Mouse (Mus musculus) embryonic facial prominence, embryonic 15.5 days (tissue): ENCODE data around the gene Klhl42. TPM values are rescaled to one million over a fixed set of nuclear protein-coding genes. Genes with fewer than 3 reads are reported as not detected.
A peak's percentile ranks its signal among the peaks of the same experiment; 100 is the strongest.

Experiments used
- ATAC-seq: fragments of 200-750 bp; cut with Nextera tagmentation; 2 replicates; pipeline ENCODE4 v1.8.0; 2017; ENCODE audit warnings: low read depth, moderate TSS enrichment; ENCODE audit not compliant: insufficient number of reproducible peaks, low FRiP score, low TSS enrichment
- H3K27ac ChIP-seq: fragments of 300-500 bp; sonication (generic); replicated peaks from 2 replicates; pipeline ENCODE4 v1.5.1; 2015; ENCODE audit warnings: mild to moderate bottlenecking, inconsistent platforms
- H3K27me3 ChIP-seq: fragments of 300-500 bp; sonication (generic); 2 replicates; pipeline ENCODE4 v1.6.1; 2015; ENCODE audit warnings: inconsistent platforms
- H3K36me3 ChIP-seq: fragments of 300-500 bp; sonication (generic); 2 replicates; pipeline ENCODE4 v1.6.1; 2015; ENCODE audit warnings: mild to moderate bottlenecking, inconsistent platforms
- H3K4me1 ChIP-seq: fragments of 300-500 bp; sonication (generic); 2 replicates; pipeline ENCODE4 v1.6.1; 2015; ENCODE audit warnings: inconsistent platforms
- H3K4me2 ChIP-seq: fragments of 300-500 bp; sonication (generic); replicated peaks from 2 replicates; pipeline ENCODE4 v1.6.1; 2015; ENCODE audit warnings: mild to moderate bottlenecking, inconsistent platforms
- H3K4me3 ChIP-seq: fragments of 300-500 bp; sonication (generic); replicated peaks from 2 replicates; pipeline ENCODE4 v1.5.1; 2015; ENCODE audit warnings: mild to moderate bottlenecking, inconsistent platforms
- H3K9ac ChIP-seq: fragments of 300-500 bp; sonication (generic); 2 replicates; pipeline ENCODE4 v1.6.1; 2015; ENCODE audit warnings: inconsistent platforms
- H3K9me3 ChIP-seq: fragments of 300-500 bp; sonication (generic); replicated peaks from 2 replicates; pipeline ENCODE4 v1.6.1; 2016; ENCODE audit warnings: inconsistent platforms
- WGBS: fragments of 180-500 bp; shearing (Covaris S2); methylation state at CpG from one replicate; pipeline ENCODE4 v1.1.7; 2015; 5-methylcytosine and 5-hydroxymethylcytosine counted together
- polyA plus RNA-seq: library from polyadenylated mRNA; unstranded; fragments of >200 nt; fragmentation: Nextera tagmentation; extraction: Ambion mirVana; gene quantifications from 2 replicates; pipeline ENCODE4 v1.2.1, GENCODE M21; 2015

Gene Klhl42
- polyA plus RNA-seq, 1 experiment from 2014 or later = 9.6 TPM

- Histone ChIP-seq H3K9ac (no peak overlapping the region), H3K4me3 (no peak overlapping the region), H3K9me3 (no peaks in the 10 kb centered on the region), H3K4me1 (peaks cover 9% of the 10 kb centered on the region; the same call in 1 of the 2 replicates), H3K27me3 (no peaks in the 10 kb centered on the region), H3K36me3 (peaks cover 39% of the 10 kb centered on the region), H3K4me2 (no peak overlapping the region), H3K27ac (no peak overlapping the region)
- WGBS = 70% methylated on average over 9 of the region's 9 CpGs
- peak; percentile 63 for ATAC-seq
These were observed 29.5 kb upstream of the Klhl42 start for GRCm38 (mm10) chr6:147061630-147062029.

DNA sequence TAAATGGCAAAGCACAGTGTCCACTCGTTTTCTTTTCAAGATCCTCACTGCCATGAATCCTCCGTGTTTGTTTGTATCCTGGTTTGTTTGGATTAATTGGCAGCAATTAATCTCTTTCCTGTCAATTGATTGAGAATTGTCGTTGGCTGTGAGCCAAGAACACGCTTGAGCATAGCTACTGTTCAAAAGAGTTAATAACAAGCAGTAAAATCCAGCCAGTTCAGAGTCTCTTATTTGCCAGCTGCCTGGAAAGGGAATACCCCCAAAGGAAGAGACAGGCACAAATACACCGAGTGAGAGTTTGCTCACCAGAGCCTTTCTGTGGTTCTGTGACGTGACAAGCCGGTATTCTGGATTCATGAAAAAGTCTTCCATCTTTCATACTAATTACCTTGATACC is 29.1 kb upstream of the Klhl42 start:
- peak overlapping the region; percentile 58; the same call in 1 of the 2 replicates for H3K27ac ChIP-seq
- no peak overlapping the region for H3K9ac ChIP-seq
- 58% methylated on average over 7 of the region's 7 CpGs for WGBS
- H3K4me2 ChIP-seq = no peak overlapping the region
- H3K4me3 ChIP-seq = no peak overlapping the region
- H3K36me3 ChIP-seq = peaks cover 43% of the 10 kb centered on the region
- H3K27me3 ChIP-seq = no peaks in the 10 kb centered on the region
- ATAC-seq = no peak
- H3K4me1 ChIP-seq = peaks cover 9% of the 10 kb centered on the region; the same call in 1 of the 2 replicates
- no peaks in the 10 kb centered on the region for H3K9me3 ChIP-seq

DNA sequence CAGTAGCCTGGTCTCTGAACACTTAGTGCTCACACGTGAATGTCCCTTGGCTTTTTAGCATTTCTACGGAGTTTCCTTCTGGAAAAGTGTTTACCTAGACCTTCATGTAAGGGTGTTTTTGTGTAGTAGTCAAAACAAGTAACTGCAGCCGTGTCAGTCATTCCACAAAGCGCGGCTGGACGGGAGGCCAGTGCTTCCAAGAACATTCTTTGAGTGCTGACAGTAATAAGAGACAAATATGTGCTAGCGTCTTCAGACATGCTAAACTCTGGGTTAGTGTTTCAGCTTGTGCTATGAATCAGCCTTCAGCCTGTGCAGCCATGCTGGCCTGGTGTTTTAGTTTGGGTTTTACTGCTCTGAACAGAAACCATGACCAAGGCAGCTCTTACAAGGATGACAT is 28.5 kb upstream of the Klhl42 start:
- ATAC-seq = no peak
- H3K9ac ChIP-seq = no peak overlapping the region
- H3K27ac ChIP-seq = peak overlapping the region; percentile 58; the same call in 1 of the 2 replicates
- peaks cover 9% of the 10 kb centered on the region; the same call in 1 of the 2 replicates for H3K4me1 ChIP-seq
- no peak overlapping the region for H3K4me2 ChIP-seq
- H3K27me3 ChIP-seq = no peaks in the 10 kb centered on the region
- no peak overlapping the region for H3K4me3 ChIP-seq
- no peaks in the 10 kb centered on the region for H3K9me3 ChIP-seq
- WGBS = 61% methylated on average over 7 of the region's 7 CpGs
- peaks cover 46% of the 10 kb centered on the region for H3K36me3 ChIP-seq

DNA sequence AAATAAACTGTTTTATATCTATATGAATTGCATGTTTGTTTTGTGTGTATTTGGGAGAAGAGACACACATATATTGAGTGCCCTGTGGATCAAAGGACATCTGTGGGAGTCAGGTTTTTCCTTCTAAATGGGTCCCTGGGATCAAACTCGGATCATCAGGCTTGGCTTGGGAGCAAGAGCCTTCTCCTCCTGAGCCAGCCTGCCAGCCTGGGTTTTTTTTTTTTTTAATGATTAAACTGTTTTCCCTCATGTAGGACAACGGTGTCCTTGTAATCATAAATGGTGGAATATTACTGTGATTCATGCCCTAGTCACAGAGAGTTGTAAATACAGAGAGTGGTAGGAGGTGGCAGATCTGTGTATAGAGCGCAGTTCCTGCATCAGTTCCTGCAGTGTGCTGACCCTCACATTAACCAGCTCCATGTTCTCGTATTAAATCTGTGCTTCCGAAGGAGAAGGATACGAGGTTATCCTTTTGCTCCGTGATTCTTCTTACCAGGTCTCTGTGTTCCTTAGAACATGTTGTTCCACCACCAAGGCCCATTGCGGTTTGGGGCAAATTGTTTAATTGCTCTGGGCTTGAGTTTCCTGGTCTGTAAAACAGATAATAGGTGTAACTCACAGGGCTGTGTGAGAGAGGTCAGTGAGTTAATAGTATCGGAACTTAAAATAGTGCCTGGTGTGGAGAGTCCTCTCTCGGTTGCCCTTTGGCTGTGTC is 26.8 kb upstream of the Klhl42 start:
- WGBS = 85% methylated on average over 10 of the region's 10 CpGs
- Histone ChIP-seq H3K27ac (no peak overlapping the region), H3K36me3 (peaks cover 42% of the 10 kb centered on the region), H3K4me1 (peaks cover 9% of the 10 kb centered on the region; the same call in 1 of the 2 replicates), H3K27me3 (no peaks in the 10 kb centered on the region), H3K9ac (no peak overlapping the region), H3K4me2 (no peak overlapping the region), H3K9me3 (no peaks in the 10 kb centered on the region), H3K4me3 (no peak overlapping the region)
- no peak for ATAC-seq

DNA sequence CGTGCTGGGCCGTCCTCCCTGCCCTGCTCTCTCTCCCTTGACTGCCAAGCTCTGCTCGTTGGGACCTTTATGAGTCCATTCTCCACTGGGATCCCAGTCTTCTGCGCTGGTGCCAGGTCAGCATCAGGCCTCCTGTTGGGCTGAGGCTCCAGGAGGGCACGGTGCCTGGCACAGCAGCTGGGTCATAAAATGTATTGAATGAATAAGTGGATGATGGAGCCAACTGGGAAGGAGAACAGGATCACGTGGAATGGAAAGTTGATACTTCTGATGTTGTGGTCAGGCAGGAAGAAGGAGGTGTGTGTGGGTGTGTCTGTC is 26.3 kb upstream of the Klhl42 start:
- Histone ChIP-seq H3K27ac (no peak overlapping the region), H3K9me3 (no peaks in the 10 kb centered on the region), H3K9ac (no peak overlapping the region), H3K27me3 (no peaks in the 10 kb centered on the region), H3K4me1 (peaks cover 9% of the 10 kb centered on the region; the same call in 1 of the 2 replicates), H3K4me3 (no peak overlapping the region), H3K36me3 (peaks cover 42% of the 10 kb centered on the region), H3K4me2 (no peak overlapping the region)
- ATAC-seq = no peak
- 80% methylated on average over 6 of the region's 6 CpGs for WGBS

GRCm38 (mm10) chr6:147075808-147076387 is 15.3 kb upstream of the Klhl42 start:
- Histone ChIP-seq H3K27ac (0 out of 2 replicates have a peak overlapping the region, but pooled peaks have one; percentile 24), H3K9ac (no peak overlapping the region), H3K4me1 (0 out of 2 replicates have a peak, but pooled peaks cover 8% of the 10 kb centered on the region), H3K4me3 (no peak overlapping the region), H3K36me3 (peaks cover 12% of the 10 kb centered on the region), H3K9me3 (no peaks in the 10 kb centered on the region), H3K27me3 (no peaks in the 10 kb centered on the region), H3K4me2 (no peak overlapping the region)
- 37% methylated on average over 5 of the region's 5 CpGs for WGBS
- no peak for ATAC-seq

DNA sequence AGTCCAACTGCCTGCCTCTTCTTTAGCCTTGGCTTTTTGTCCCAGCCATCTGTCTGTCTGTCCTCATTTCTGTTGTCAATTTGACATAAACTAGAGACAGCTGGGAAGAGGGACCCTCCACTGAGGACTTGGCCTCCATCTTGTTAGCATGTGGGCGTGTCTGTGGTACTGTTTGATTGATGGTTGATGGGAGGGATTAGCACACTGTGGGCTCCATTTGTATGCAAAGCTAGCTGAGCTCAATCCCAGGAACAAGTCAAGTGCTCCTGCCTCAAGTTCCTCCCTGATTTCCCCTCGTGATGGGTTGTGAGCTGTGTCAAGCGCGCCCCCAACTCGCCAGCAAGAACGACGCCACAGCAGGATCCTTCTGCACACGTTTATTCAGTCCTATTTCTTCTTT is 14.3 kb upstream of the Klhl42 start:
- H3K27me3 ChIP-seq = no peaks in the 10 kb centered on the region
- 85% methylated on average over 8 of the region's 8 CpGs for WGBS
- no peaks in the 10 kb centered on the region for H3K9me3 ChIP-seq
- H3K4me3 ChIP-seq = no peak overlapping the region
- ATAC-seq = no peak
- H3K36me3 ChIP-seq = 0 out of 2 replicates have a peak, but pooled peaks cover 4% of the 10 kb centered on the region
- 0 out of 2 replicates have a peak, but pooled peaks cover 4% of the 10 kb centered on the region for H3K4me1 ChIP-seq
- H3K27ac ChIP-seq = no peak overlapping the region
- no peak overlapping the region for H3K4me2 ChIP-seq
- H3K9ac ChIP-seq = no peak overlapping the region

DNA sequence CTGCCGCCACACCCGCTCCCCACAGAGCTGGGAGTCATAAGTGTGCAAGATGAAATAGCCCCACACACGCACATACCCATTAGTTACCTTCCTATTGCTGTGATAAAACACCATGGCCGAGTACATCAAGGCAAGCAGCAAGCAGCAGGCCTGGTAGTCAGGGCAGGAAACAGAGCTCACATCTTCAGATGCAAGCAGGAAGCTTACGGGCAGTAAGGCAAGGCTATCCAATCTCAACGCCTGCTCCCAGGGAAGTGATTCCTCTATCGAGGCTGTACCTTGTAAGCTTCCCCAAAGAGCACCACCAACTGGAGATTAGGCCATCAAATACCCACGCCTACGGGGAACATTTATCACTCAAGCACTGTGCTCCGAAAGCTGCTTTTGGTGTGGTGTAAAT is 11.3 kb upstream of the Klhl42 start:
- H3K36me3 ChIP-seq = no peaks in the 10 kb centered on the region
- H3K9me3 ChIP-seq = no peaks in the 10 kb centered on the region
- H3K27me3 ChIP-seq = no peaks in the 10 kb centered on the region
- ATAC-seq = no peak
- H3K4me2 ChIP-seq = no peak overlapping the region
- H3K4me3 ChIP-seq = no peak overlapping the region
- no peak overlapping the region for H3K9ac ChIP-seq
- H3K27ac ChIP-seq = no peak overlapping the region
- H3K4me1 ChIP-seq = 0 out of 2 replicates have a peak, but pooled peaks cover 4% of the 10 kb centered on the region
- WGBS = 94% methylated on average over 10 of the region's 10 CpGs

DNA sequence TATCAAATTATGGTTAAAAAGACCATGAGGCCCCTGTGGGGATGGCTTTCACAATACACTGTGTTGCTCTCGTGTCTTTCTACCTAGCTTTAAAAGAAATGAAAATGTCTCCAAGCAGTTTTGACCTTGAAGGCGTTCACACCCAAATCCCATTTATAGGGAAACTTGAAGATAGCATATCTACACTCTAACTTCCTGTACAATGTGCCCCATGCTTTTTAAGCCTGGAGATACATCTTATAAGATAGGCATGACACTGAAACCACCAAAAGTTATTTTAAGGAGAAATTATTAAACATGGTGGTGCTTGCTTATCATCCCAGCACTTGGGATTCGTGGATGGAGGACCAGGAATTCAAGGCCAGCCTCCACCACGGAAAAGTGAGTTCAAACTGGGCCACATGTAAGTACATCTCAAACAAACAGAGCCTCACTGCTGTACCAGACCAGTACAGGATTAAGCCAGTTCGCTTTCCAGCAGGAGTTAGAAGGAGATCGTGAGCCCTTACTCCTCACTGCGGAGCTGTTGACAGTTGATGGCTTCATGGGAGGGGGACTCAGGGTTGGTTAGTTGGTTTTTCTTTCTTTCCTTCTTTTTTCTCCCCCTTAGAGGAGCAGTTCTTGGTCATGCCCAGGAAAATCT is 5.7 kb upstream of the Klhl42 start:
- Histone ChIP-seq H3K27me3 (no peaks in the 10 kb centered on the region), H3K9me3 (no peaks in the 10 kb centered on the region), H3K9ac (no peak overlapping the region), H3K36me3 (no peaks in the 10 kb centered on the region), H3K4me2 (no peak overlapping the region), H3K4me1 (peaks cover 10% of the 10 kb centered on the region), H3K4me3 (no peak overlapping the region), H3K27ac (no peak overlapping the region)
- ATAC-seq = no peak
- WGBS = 60% methylated on average over 7 of the region's 7 CpGs

DNA sequence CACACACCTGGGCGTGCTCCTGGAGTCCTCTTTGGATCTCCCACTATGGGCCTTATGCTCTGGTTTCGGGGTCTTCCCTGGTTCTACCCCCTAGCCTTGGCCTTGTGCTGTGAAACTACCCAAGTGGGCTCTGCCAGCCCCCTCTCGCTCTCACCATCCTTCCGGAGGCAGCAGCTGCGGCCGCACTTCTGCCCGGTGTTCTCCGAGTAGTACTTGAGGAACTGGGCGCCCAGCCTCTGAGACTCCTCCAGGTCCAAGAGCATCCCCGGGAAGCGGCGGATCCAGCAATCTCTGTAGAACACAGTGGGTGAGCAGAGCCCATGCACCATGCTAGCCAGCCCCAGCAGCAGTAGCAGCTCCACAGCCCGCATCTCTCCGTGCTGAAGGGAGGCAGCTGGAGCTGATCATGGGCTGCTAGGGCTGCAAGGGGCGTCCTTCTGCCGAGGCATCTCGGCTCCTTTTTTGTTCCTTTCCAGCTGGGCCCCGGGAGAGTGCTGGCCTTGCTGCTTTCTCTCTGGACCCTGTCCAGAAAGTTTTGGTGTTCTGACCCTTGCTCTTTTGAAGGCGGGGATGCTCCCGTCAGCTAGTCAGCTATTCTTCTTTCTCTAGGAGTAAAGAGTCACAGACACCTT is 4.5 kb upstream of the Klhl42 start, which contains the start of gene Mansc4:
Mansc4 (minus strand) TSS at position 439 of the 632 bp plus-strand sequence.
- 6% methylated on average over 20 of the region's 20 CpGs for WGBS
- no peak within 1 kb of the TSS for H3K27ac ChIP-seq
- H3K4me3 ChIP-seq = peak within 1 kb of the TSS; percentile 23
- no peaks in the 10 kb centered on the region for H3K27me3 ChIP-seq
- no peak for ATAC-seq
- peak within 1 kb of the TSS; percentile 46 for H3K4me2 ChIP-seq
- no peaks in the 10 kb centered on the region for H3K9me3 ChIP-seq
- no peak within 1 kb of the TSS for H3K9ac ChIP-seq
- H3K4me1 ChIP-seq = peaks cover 13% of the 10 kb centered on the region
- H3K36me3 ChIP-seq = no peaks in the 10 kb centered on the region

DNA sequence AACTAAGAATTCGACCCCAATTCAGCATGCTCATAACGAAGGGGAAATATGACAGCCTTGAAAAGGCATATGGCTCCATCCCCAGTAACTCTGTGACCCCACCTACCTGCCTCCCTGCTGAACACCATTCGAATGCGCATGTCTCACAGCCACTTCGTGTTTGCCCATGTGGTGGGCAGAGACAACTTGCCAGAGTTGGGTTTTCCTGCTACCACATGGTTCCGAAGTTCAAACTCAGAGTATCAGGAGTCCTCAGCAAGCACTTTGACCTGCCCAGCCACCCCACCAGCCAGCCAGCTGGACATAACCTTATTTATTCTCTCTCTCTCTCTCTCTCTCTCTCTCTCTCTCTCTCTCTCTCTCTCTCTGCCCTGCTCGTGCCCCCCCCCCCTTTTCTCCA is 3.4 kb upstream of the Klhl42 start:
- 48% methylated on average over 7 of the region's 7 CpGs for WGBS

More for the DNA sequence above, 3.4 kb upstream of the Klhl42 start:
- Histone ChIP-seq H3K4me1 (peaks cover 23% of the 10 kb centered on the region), H3K9me3 (no peaks in the 10 kb centered on the region), H3K4me2 (no peak overlapping the region), H3K4me3 (no peak overlapping the region), H3K36me3 (no peaks in the 10 kb centered on the region), H3K27ac (no peak overlapping the region), H3K27me3 (no peaks in the 10 kb centered on the region), H3K9ac (no peak overlapping the region)
- ATAC-seq = no peak
